Mouse (Mus musculus): ENCODE results near the gene Fasn.

GRCm38 (mm10) chr11:120779876-120780275 lies 44.5 kb downstream of the Fasn start:
- TF ChIP-seq CTCF (IDR thresholded peaks at IDR 0.05; ENCODE audit: extremely low read depth, insufficient read depth, insufficient read length, insufficient replicate concordance) (no peak), POLR2A (IDR thresholded peaks at IDR 0.05; ENCODE audit: low read depth, low read length) (no peak)
